Mouse (Mus musculus) hindbrain, embryonic 10.5 days (tissue): ENCODE data around the gene Krtap5-4. TPM values are rescaled to one million over a fixed set of nuclear protein-coding genes. Genes with fewer than 3 reads are reported as not detected.
"Not testable (repeated sequence)": the region's sequence is repeated elsewhere in the genome, so short reads cannot be mapped to it uniquely, and the experiment has no call there.

ENCODE experiments used
- DNase-seq: peaks from one replicate; pipeline ENCODE4 v3.0.0-alpha.2; 2017; ENCODE audit warnings: low spot score
- H3K27ac ChIP-seq: fragments of 300-500 bp; sonication (generic); 2 replicates; pipeline ENCODE4 v1.5.1; 2016; ENCODE audit warnings: mild to moderate bottlenecking, moderate library complexity
- H3K27me3 ChIP-seq: fragments of 300-500 bp; sonication (generic); 2 replicates; pipeline ENCODE4 v1.6.1; 2016; ENCODE audit warnings: mild to moderate bottlenecking; ENCODE audit not compliant: poor library complexity, insufficient read depth, severe bottlenecking
- H3K36me3 ChIP-seq: fragments of 300-500 bp; sonication (generic); 2 replicates; pipeline ENCODE4 v1.6.1; 2016; ENCODE audit warnings: mild to moderate bottlenecking, moderate library complexity
- H3K4me1 ChIP-seq: fragments of 300-500 bp; sonication (generic); replicated peaks from 2 replicates; pipeline ENCODE4 v1.6.1; 2016; ENCODE audit warnings: mild to moderate bottlenecking
- H3K4me3 ChIP-seq: fragments of 300-500 bp; sonication (generic); 2 replicates; pipeline ENCODE4 v1.5.1; 2016; ENCODE audit warnings: mild to moderate bottlenecking, moderate library complexity
- H3K9me3 ChIP-seq: fragments of 300-500 bp; sonication (generic); 2 replicates; pipeline ENCODE4 v1.6.1; 2016; ENCODE audit warnings: mild to moderate bottlenecking, moderate library complexity
- WGBS: fragments of 180-500 bp; shearing (Covaris S2); methylation state at CpG from one replicate; pipeline ENCODE4 v1.1.7; 2016; 5-methylcytosine and 5-hydroxymethylcytosine counted together
- polyA plus RNA-seq: library from polyadenylated mRNA; unstranded; fragments of >200 nt; fragmentation: Nextera tagmentation; extraction: Ambion mirVana; gene quantifications from 2 replicates; pipeline ENCODE4 v1.2.1, GENCODE M21; 2016

Gene Krtap5-4
- polyA plus RNA-seq, 1 experiment from 2014 or later, result not detected

GRCm38 (mm10) chr7:142296108-142296507 lies 7.2 kb upstream of the Krtap5-4 start:
- H3K4me1 ChIP-seq, H3K9me3 ChIP-seq, DNase-seq, H3K4me3 ChIP-seq, H3K27ac ChIP-seq, H3K36me3 ChIP-seq: not testable (repeated sequence)
- WGBS, result 36% methylated on average over 4 of the region's 4 CpGs
- peaks cover 11% of the 10 kb centered on the region; the same call in 1 of the 2 replicates for H3K27me3 ChIP-seq

GRCm38 (mm10) chr7:142297018-142297417 lies 6.3 kb upstream of the Krtap5-4 start, which contains the start of gene Krtap5-1:
TSS of gene Krtap5-1 (minus strand) at chr7:142297118.
- H3K27me3 ChIP-seq, result peaks cover 11% of the 10 kb centered on the region; the same call in 1 of the 2 replicates
- not testable (repeated sequence) for H3K27ac ChIP-seq, H3K36me3 ChIP-seq, DNase-seq, H3K4me3 ChIP-seq, H3K9me3 ChIP-seq, H3K4me1 ChIP-seq

GRCm38 (mm10) chr7:142303929-142304328 lies 580 bp downstream of the Krtap5-4 start:
- DNase-seq, H3K4me1 ChIP-seq, H3K27ac ChIP-seq, H3K4me3 ChIP-seq, H3K9me3 ChIP-seq, H3K36me3 ChIP-seq: not testable (repeated sequence)
- peaks cover 11% of the 10 kb centered on the region; the same call in 1 of the 2 replicates for H3K27me3 ChIP-seq
- 91% methylated on average over 1 of the region's 1 CpGs for WGBS

GRCm38 (mm10) chr7:142314600-142315285 lies 11.4 kb downstream of the Krtap5-4 start:
- Histone ChIP-seq H3K36me3 (no peaks in the 10 kb centered on the region), H3K27me3 (no peaks in the 10 kb centered on the region), H3K4me3 (no peak overlapping the region), H3K9me3 (no peaks in the 10 kb centered on the region), H3K4me1 (peaks cover 8% of the 10 kb centered on the region; the same call in 1 of the 2 replicates), H3K27ac (no peak overlapping the region)
- WGBS, result 58% methylated on average over 5 of the region's 5 CpGs
- DNase-seq, result no peak

GRCm38 (mm10) chr7:142316558-142316957 lies 13.2 kb downstream of the Krtap5-4 start:
- H3K27ac ChIP-seq, result no peak overlapping the region

GRCm38 (mm10) chr7:142317216-142317615 lies 13.9 kb downstream of the Krtap5-4 start:
- Histone ChIP-seq H3K36me3 (no peaks in the 10 kb centered on the region), H3K27ac (0 out of 2 replicates have a peak overlapping the region, but pooled peaks have one; percentile 23), H3K4me3 (no peak overlapping the region), H3K9me3 (no peaks in the 10 kb centered on the region), H3K27me3 (peaks cover 5% of the 10 kb centered on the region; the same call in 1 of the 2 replicates), H3K4me1 (peaks cover 27% of the 10 kb centered on the region)
- 80% methylated on average over 5 of the region's 5 CpGs for WGBS
- no peak for DNase-seq

More at GRCm38 (mm10) chr7:142316558-142316957, 13.2 kb downstream of the Krtap5-4 start:
- Histone ChIP-seq H3K36me3 (no peaks in the 10 kb centered on the region), H3K4me3 (no peak overlapping the region), H3K9me3 (no peaks in the 10 kb centered on the region), H3K27me3 (peaks cover 5% of the 10 kb centered on the region; the same call in 1 of the 2 replicates), H3K4me1 (peaks cover 23% of the 10 kb centered on the region)
- peak; percentile 56 for DNase-seq
- 45% methylated on average over 6 of the region's 6 CpGs for WGBS

- no peak for DNase-seq
- no peaks in the 10 kb centered on the region for H3K9me3 ChIP-seq
- peaks cover 5% of the 10 kb centered on the region; the same call in 1 of the 2 replicates for H3K27me3 ChIP-seq
- WGBS, result 84% methylated on average over 11 of the region's 11 CpGs
- H3K27ac ChIP-seq, result no peak overlapping the region
- H3K4me3 ChIP-seq, result no peak overlapping the region
- H3K36me3 ChIP-seq, result no peaks in the 10 kb centered on the region
- peaks cover 27% of the 10 kb centered on the region for H3K4me1 ChIP-seq
Measured at GRCm38 (mm10) chr7:142319124-142319523, 15.8 kb downstream of the Krtap5-4 start.

GRCm38 (mm10) chr7:142320906-142321305 lies 17.6 kb downstream of the Krtap5-4 start:
- Histone ChIP-seq H3K4me1 (peaks cover 22% of the 10 kb centered on the region), H3K36me3 (no peaks in the 10 kb centered on the region), H3K4me3 (no peak overlapping the region), H3K27ac (peak overlapping the region; percentile 63), H3K9me3 (no peaks in the 10 kb centered on the region), H3K27me3 (peaks cover 5% of the 10 kb centered on the region; the same call in 1 of the 2 replicates)
- 41% methylated on average over 2 of the region's 2 CpGs for WGBS
- DNase-seq, result no peak

- peaks cover 22% of the 10 kb centered on the region for H3K4me1 ChIP-seq
- DNase-seq, H3K27me3 ChIP-seq, H3K9me3 ChIP-seq, H3K36me3 ChIP-seq, H3K4me3 ChIP-seq: not testable (repeated sequence)
- WGBS, result 66% methylated on average over 7 of the region's 10 CpGs
- peak overlapping the region; percentile 64; the same call in 1 of the 2 replicates for H3K27ac ChIP-seq
Measured at GRCm38 (mm10) chr7:142321637-142322306, 18.4 kb downstream of the Krtap5-4 start.

- Histone ChIP-seq H3K36me3 (no peaks in the 10 kb centered on the region), H3K27me3 (peaks cover 5% of the 10 kb centered on the region; the same call in 1 of the 2 replicates), H3K27ac (no peak overlapping the region), H3K4me1 (peaks cover 22% of the 10 kb centered on the region), H3K9me3 (no peaks in the 10 kb centered on the region), H3K4me3 (no peak overlapping the region)
- no peak for DNase-seq
- WGBS, result 92% methylated on average over 6 of the region's 6 CpGs
Measured at GRCm38 (mm10) chr7:142322641-142323040, 19.3 kb downstream of the Krtap5-4 start.

GRCm38 (mm10) chr7:142323396-142324117 lies 20.2 kb downstream of the Krtap5-4 start:
- no peak for DNase-seq
- Histone ChIP-seq H3K4me3 (no peak overlapping the region), H3K27ac (no peak overlapping the region), H3K27me3 (peaks cover 5% of the 10 kb centered on the region; the same call in 1 of the 2 replicates), H3K9me3 (no peaks in the 10 kb centered on the region), H3K4me1 (peaks cover 26% of the 10 kb centered on the region), H3K36me3 (no peaks in the 10 kb centered on the region)
- 92% methylated on average over 12 of the region's 12 CpGs for WGBS

GRCm38 (mm10) chr7:142326714-142327445 lies 23.5 kb downstream of the Krtap5-4 start:
- Histone ChIP-seq H3K27me3 (no peaks in the 10 kb centered on the region), H3K4me1 (peaks cover 28% of the 10 kb centered on the region), H3K36me3 (no peaks in the 10 kb centered on the region), H3K9me3 (no peaks in the 10 kb centered on the region), H3K27ac (peak overlapping the region; percentile 43; the same call in 1 of the 2 replicates), H3K4me3 (no peak overlapping the region)
- DNase-seq, result no peak
- 69% methylated on average over 9 of the region's 9 CpGs for WGBS
